Comparison of ENCODE assay signal across 27 mouse cellular contexts in genomic region chr13:56050246-56050645, GRCm38 (mm10).
DNase-seq lines count a peak whose midpoint lies in the region; ATAC-seq and TF ChIP-seq lines count a peak whose summit lies in the region.
"Had no signal": no experiment of that assay in that cellular context is flagged by ENCODE, and none has a peak within 500 bp of the region (broad histone marks: within the 10 kb centered on the region; RNA-seq: fewer than 3 reads in every experiment).

No protein-coding gene starts in this region.

- H3K27ac ChIP-seq in midbrain, postnatal 0 days (ENCODE audit: low read depth, low read length), result no peak overlapping the region
- H3K27ac ChIP-seq in midbrain, embryonic 16.5 days (ENCODE audit: low read length), result no peak overlapping the region
- H3K27ac ChIP-seq in embryonic facial prominence, embryonic 12.5 days, result peak overlapping the region; percentile 55; the same call in 1 of the 2 replicates
- H3K27ac ChIP-seq: embryonic facial prominence, embryonic 13.5 days; forebrain, embryonic 12.5 days; heart, adult 2 months; heart, embryonic 10.5 days; heart, embryonic 13.5 days; hindbrain, embryonic 14.5 days; hindbrain, postnatal 0 days had no signal

- H3K36me3 ChIP-seq in midbrain, postnatal 0 days (ENCODE audit: insufficient read depth, low read length), result no peaks in the 10 kb centered on the region
- H3K36me3 ChIP-seq in midbrain, embryonic 16.5 days (ENCODE audit: control insufficient read depth, insufficient read depth, low read length), result no peaks in the 10 kb centered on the region
- no peaks in the 10 kb centered on the region for H3K36me3 ChIP-seq in embryonic facial prominence, embryonic 12.5 days
- H3K36me3 ChIP-seq: embryonic facial prominence, embryonic 13.5 days; forebrain, embryonic 12.5 days; heart, embryonic 10.5 days; heart, embryonic 13.5 days had no signal

- no peak for TF ChIP-seq CTCF in midbrain, postnatal 0 days (IDR thresholded peaks at IDR 0.05)
- no peak for TF ChIP-seq CTCF in brain, embryonic 14.5 days (IDR thresholded peaks at IDR 0.05; ENCODE audit: borderline replicate concordance, extremely low read depth, insufficient read depth, insufficient read length)

- no peak for ATAC-seq in midbrain, postnatal 0 days (ENCODE audit: low FRiP score)
- ATAC-seq in midbrain, embryonic 16.5 days, result no peak
- no peak for ATAC-seq in embryonic facial prominence, embryonic 12.5 days (ENCODE audit: insufficient number of reproducible peaks, insufficient read depth, low FRiP score, low TSS enrichment)
- ATAC-seq: forebrain, embryonic 16.5 days; hindbrain, postnatal 0 days; inflammation-experienced regulatory T-cells, adult 6 months; intestine, embryonic 16.5 days; Patski had no signal

- no peaks in the 10 kb centered on the region for H3K27me3 ChIP-seq in midbrain, postnatal 0 days (ENCODE audit: insufficient read depth, low read length)
- H3K27me3 ChIP-seq in midbrain, embryonic 16.5 days (ENCODE audit: control insufficient read depth, insufficient read depth, low read depth, low read length), result no peaks in the 10 kb centered on the region
- no peaks in the 10 kb centered on the region for H3K27me3 ChIP-seq in embryonic facial prominence, embryonic 12.5 days
- H3K27me3 ChIP-seq: embryonic facial prominence, embryonic 13.5 days; heart, embryonic 13.5 days; Patski had no signal

- WGBS in midbrain, postnatal 0 days, result 37% methylated on average over 6 of the region's 6 CpGs
- WGBS in midbrain, embryonic 16.5 days, result 40% methylated on average over 6 of the region's 6 CpGs
- WGBS in embryonic facial prominence, embryonic 12.5 days, result 19% methylated on average over 6 of the region's 6 CpGs

- H3K4me3 ChIP-seq in midbrain, postnatal 0 days (ENCODE audit: low read depth, low read length), result no peak overlapping the region
- no peak overlapping the region for H3K4me3 ChIP-seq in midbrain, embryonic 16.5 days (ENCODE audit: low read depth, low read length)
- H3K4me3 ChIP-seq in embryonic facial prominence, embryonic 12.5 days, result no peak overlapping the region
- H3K4me3 ChIP-seq: embryonic facial prominence, embryonic 13.5 days; forebrain, embryonic 12.5 days; heart, adult 2 months; heart, embryonic 10.5 days; heart, embryonic 13.5 days had no signal

- DNase-seq in midbrain, postnatal 0 days (ENCODE audit: low spot score), result peak; percentile 40
- DNase-seq in brain, embryonic 14.5 days (ENCODE audit: low read depth), result peak; percentile 36
- no peak for DNase-seq in neural tube, embryonic 10.5 days (ENCODE audit: extremely low spot score, low spot score)
- no peak for DNase-seq in gastrocnemius, postnatal 10 days
- DNase-seq: adrenal gland, adult 2 months; adrenal gland, postnatal 14 days; cerebellum, adult 11-12 months; cerebellum, adult 8-10 months; cerebellum, postnatal 36 days; embryo, embryonic 11 days; gastrocnemius, postnatal 36 days; heart, adult 2 months; heart, postnatal 14 days; heart, postnatal 4 days; kidney, adult 18-20 months had no signal

- TF ChIP-seq POLR2A in brain, embryonic 14.5 days (IDR thresholded peaks at IDR 0.05; ENCODE audit: borderline replicate concordance, extremely low read depth, insufficient read depth, insufficient read length, poor library complexity, severe bottlenecking), result no peak

- no peaks in the 10 kb centered on the region for H3K9me3 ChIP-seq in midbrain, postnatal 0 days (ENCODE audit: low read length)
- H3K9me3 ChIP-seq in midbrain, embryonic 16.5 days (replicated peaks; ENCODE audit: control insufficient read depth, low read length, poor library complexity, severe bottlenecking), result no peaks in the 10 kb centered on the region
- no peaks in the 10 kb centered on the region for H3K9me3 ChIP-seq in embryonic facial prominence, embryonic 12.5 days
- H3K9me3 ChIP-seq: embryonic facial prominence, embryonic 13.5 days; forebrain, embryonic 12.5 days; heart, embryonic 10.5 days; heart, embryonic 13.5 days had no signal

- H3K4me2 ChIP-seq in midbrain, postnatal 0 days (ENCODE audit: low read depth, low read length, poor library complexity, severe bottlenecking), result no peak overlapping the region
- no peak overlapping the region for H3K4me2 ChIP-seq in midbrain, embryonic 16.5 days (ENCODE audit: low read length)
- H3K4me2 ChIP-seq in embryonic facial prominence, embryonic 12.5 days (replicated peaks), result no peak overlapping the region
- H3K4me2 ChIP-seq: embryonic facial prominence, embryonic 13.5 days; forebrain, embryonic 12.5 days; heart, embryonic 13.5 days; hindbrain, embryonic 14.5 days had no signal

- H3K9ac ChIP-seq in midbrain, postnatal 0 days (replicated peaks; ENCODE audit: low read length, poor library complexity, severe bottlenecking), result no peak overlapping the region
- no peak overlapping the region for H3K9ac ChIP-seq in midbrain, embryonic 16.5 days (ENCODE audit: low read depth, low read length)
- no peak overlapping the region for H3K9ac ChIP-seq in embryonic facial prominence, embryonic 12.5 days
- H3K9ac ChIP-seq: embryonic facial prominence, embryonic 13.5 days; forebrain, embryonic 12.5 days; heart, embryonic 13.5 days; hindbrain, embryonic 14.5 days had no signal

- H3K4me1 ChIP-seq in midbrain, postnatal 0 days (ENCODE audit: insufficient read depth, low read length), result peaks cover 9% of the 10 kb centered on the region; the same call in 1 of the 2 replicates
- peaks cover 12% of the 10 kb centered on the region for H3K4me1 ChIP-seq in midbrain, embryonic 16.5 days (ENCODE audit: control insufficient read depth, insufficient read depth, low read length)
- H3K4me1 ChIP-seq in embryonic facial prominence, embryonic 12.5 days, result peaks cover 25% of the 10 kb centered on the region

Comparison
In these comparisons a context has a peak if more than half of its experiments do, and no peak if none do; other contexts are left out.
1. DNase-seq: peak in midbrain, postnatal 0 days (single experiment) and brain, embryonic 14.5 days (single experiment); none in neural tube, embryonic 10.5 days (single experiment) and gastrocnemius, postnatal 10 days (single experiment).